Mouse (Mus musculus): ENCODE data around the gene Tph2. TPM values are rescaled to one million over a fixed set of nuclear protein-coding genes. Genes with fewer than 3 reads are reported as not detected.

The Tph2 gene
- polyA plus RNA-seq, 1 experiment from 2014 or later = 0.07 TPM

- 89% methylated on average over 12 of the region's 12 CpGs for WGBS
- Histone ChIP-seq H3K4me1 (no peaks in the 10 kb centered on the region), H3K27ac (replicated peaks) (no peak overlapping the region), H3K4me3 (no peak overlapping the region), H3K36me3 (no peaks in the 10 kb centered on the region), H3K27me3 (ENCODE audit: low read depth, poor library complexity, severe bottlenecking) (no peaks in the 10 kb centered on the region), H3K9me3 (replicated peaks) (no peaks in the 10 kb centered on the region)
- no peak for DNase-seq (ENCODE audit: low spot score)
Measured at GRCm38 (mm10) chr10:115050674-115051073, 134.1 kb downstream of the Tph2 start.

GRCm38 (mm10) chr10:115050178-115050577 is 134.6 kb downstream of the Tph2 start:
- H3K36me3 ChIP-seq = no peaks in the 10 kb centered on the region
- no peak for DNase-seq (ENCODE audit: low spot score)
- H3K9me3 ChIP-seq (replicated peaks) = no peaks in the 10 kb centered on the region
- H3K4me1 ChIP-seq = no peaks in the 10 kb centered on the region
- no peaks in the 10 kb centered on the region for H3K27me3 ChIP-seq (ENCODE audit: low read depth, poor library complexity, severe bottlenecking)
- WGBS = 68% methylated on average over 8 of the region's 8 CpGs
- H3K27ac ChIP-seq (replicated peaks) = no peak overlapping the region
- no peak overlapping the region for H3K4me3 ChIP-seq

DNA sequence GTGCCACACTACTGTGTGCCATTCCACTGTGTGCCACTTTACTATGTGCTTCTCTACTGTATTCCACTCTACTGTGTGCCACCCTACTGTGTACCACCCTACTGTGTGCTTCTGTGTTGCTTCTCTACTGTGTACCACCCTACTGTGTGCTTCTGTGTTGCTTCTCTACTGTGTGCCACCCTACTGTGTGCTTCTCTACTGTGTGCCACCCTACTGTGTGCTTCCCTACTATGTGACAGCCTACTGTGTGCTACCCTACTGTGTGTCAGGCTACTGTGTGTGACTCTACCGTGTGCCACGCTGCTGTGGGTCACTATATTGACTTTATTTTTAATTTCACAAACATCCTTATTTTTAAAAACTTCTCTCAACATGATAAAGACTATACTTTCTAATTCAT is 136.3 kb downstream of the Tph2 start:
- Histone ChIP-seq H3K27ac (replicated peaks) (no peak overlapping the region), H3K9me3 (replicated peaks) (no peaks in the 10 kb centered on the region), H3K36me3 (no peaks in the 10 kb centered on the region), H3K4me3 (no peak overlapping the region), H3K27me3 (ENCODE audit: low read depth, poor library complexity, severe bottlenecking) (no peaks in the 10 kb centered on the region), H3K4me1 (no peaks in the 10 kb centered on the region)
- DNase-seq (ENCODE audit: low spot score) = no peak
- 93% methylated on average over 2 of the region's 2 CpGs for WGBS

GRCm38 (mm10) chr10:115035748-115036147 is 149.1 kb downstream of the Tph2 start:
- no peak overlapping the region for H3K27ac ChIP-seq (replicated peaks)
- no peaks in the 10 kb centered on the region for H3K27me3 ChIP-seq (ENCODE audit: low read depth, poor library complexity, severe bottlenecking)
- no peak for DNase-seq (ENCODE audit: low spot score)
- no peaks in the 10 kb centered on the region for H3K36me3 ChIP-seq
- H3K4me3 ChIP-seq = no peak overlapping the region
- no peaks in the 10 kb centered on the region for H3K9me3 ChIP-seq (replicated peaks)
- WGBS = 87% methylated on average over 9 of the region's 9 CpGs
- H3K4me1 ChIP-seq = no peaks in the 10 kb centered on the region

Other genes with a start within 250 kb of the Tph2 start
- gene Tbc1d15, start 66.4 kb upstream of the Tph2 start, polyA plus RNA-seq (2016; fragmentation: Nextera tagmentation; extraction: Ambion mirVana) = 49.0 and 56.9 TPM in 2 replicates
- gene Rab21, start 130.6 kb upstream of the Tph2 start, polyA plus RNA-seq (2016; fragmentation: Nextera tagmentation; extraction: Ambion mirVana) = 3.1 and 3.3 TPM in 2 replicates
- 30.4 and 35.2 TPM in 2 replicates for gene Tmem19, start 177.5 kb upstream of the Tph2 start, polyA plus RNA-seq (2016; fragmentation: Nextera tagmentation; extraction: Ambion mirVana)
- 25.0 and 27.3 TPM in 2 replicates for gene Thap2, start 199.4 kb upstream of the Tph2 start, polyA plus RNA-seq (2016; fragmentation: Nextera tagmentation; extraction: Ambion mirVana)
- 15.6 and 18.0 TPM in 2 replicates for gene Zfc3h1, start 199.9 kb upstream of the Tph2 start, polyA plus RNA-seq (2016; fragmentation: Nextera tagmentation; extraction: Ambion mirVana)